Mouse (Mus musculus) heart, postnatal 0 days (tissue): ENCODE measurements around the gene Setd5.

Source experiments
- CTCF ChIP-seq: IDR thresholded peaks from 2 replicates; pipeline ENCODE4 v1.5.1; 2016; ENCODE audit warnings: antibody characterized with exemption, control low read depth, low read depth
- EP300 ChIP-seq: IDR thresholded peaks from 2 replicates; pipeline ENCODE4 v1.6.1; 2016; ENCODE audit warnings: antibody characterized with exemption, low read depth

GRCm38 (mm10) chr6:113038735-113039058, 38.5 kb upstream of the Setd5 start:
- no peak for TF ChIP-seq CTCF
- no peak for TF ChIP-seq EP300
